Mouse (Mus musculus) skeletal muscle tissue, adult 2 months (tissue): Measurements from ENCODE around the gene Cfap61.

Source experiments
- DNase-seq: peaks from one replicate; pipeline ENCODE4 v3.0.0-alpha.2; 2012; ENCODE audit warnings: low read depth, low spot score

Cfap61 gene

DNA sequence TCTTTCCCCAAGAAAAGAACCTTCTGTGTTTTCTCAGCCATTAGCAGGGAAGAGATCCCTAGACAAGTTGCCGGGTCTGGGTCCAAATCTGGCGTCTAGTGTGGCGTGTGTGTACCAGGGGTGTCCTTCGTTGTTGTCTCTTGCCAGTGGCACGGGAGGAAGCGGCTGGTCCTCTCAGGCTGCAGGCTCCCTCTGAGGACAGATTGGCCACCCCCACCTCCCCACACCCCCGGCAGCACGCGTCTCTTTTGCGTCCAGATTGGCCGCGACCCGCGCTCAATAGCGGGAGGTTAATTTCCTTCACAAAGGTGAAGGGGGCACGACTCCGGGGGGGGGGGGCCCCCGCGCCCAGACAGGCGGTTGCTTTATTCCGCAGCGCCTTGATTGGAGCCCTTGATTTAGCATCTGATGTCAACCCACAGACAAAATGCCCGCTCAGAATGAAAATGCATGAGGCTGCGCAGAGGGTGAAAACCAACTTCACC, 286.0 kb downstream of the Cfap61 start:
- no peak for DNase-seq

DNA sequence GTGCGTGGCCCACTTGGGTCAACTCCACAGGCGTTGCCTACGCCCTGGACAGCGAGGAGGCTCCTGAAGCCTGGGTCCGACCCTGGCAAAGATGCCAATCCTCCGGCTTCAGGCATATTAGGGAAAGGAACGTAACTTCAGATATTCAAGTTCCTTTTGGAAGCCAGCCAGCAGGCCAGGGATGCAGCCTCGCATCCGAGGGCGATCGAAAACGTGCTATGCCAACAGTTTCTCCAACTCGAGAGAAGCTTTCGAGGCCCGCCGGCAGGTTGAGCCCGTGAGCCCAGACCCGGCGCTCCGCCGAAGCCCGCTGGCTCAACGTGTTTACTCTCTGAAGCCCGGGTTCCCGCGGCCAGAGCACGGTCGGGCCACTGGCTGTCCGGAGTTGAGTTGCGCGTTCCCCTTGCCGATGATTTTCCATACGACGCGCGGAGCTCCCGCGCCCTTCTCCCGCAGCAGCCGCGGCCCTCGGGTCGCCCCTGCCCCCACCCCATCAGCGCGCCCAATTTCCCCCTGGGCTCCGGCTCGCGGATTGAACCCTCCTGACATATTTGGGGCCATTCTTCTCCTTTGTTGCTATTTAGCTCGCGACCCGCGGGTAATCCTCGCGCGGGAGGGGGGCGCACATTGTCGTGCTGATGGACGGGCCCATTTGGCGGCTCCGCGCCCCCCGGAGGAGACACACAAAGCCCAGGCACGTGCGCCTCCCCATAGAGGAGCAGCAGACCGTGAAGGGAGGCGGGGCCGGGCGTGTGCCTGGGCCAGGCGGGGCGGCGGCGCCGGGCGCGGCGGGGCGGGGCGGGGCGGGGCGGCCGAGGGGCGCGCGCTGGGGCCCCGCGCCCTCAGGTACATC, 286.7 kb downstream of the Cfap61 start, which contains the start of gene Insm1:
Insm1 (plus strand) TSS at position 846 of the 853 bp plus-strand sequence.
- no peak for DNase-seq

DNA sequence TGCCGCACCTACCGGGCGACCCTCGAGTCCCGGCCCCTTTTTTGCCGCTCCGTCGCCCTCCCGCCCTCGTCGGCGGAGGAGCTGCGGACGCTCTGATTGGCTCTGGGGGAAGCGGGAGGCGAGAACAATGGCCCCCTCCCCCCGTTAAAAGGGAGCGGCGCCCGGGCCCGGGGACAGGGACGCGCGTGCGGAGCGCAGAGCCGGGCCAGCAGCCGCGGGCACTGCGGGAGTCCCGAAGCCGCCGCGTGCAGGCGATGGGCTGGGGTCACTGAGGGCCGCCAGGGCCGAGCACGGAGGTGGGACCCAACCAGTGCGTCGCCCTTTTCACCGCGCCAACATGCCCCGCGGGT, 287.3 kb downstream of the Cfap61 start:
- no peak for DNase-seq

DNA sequence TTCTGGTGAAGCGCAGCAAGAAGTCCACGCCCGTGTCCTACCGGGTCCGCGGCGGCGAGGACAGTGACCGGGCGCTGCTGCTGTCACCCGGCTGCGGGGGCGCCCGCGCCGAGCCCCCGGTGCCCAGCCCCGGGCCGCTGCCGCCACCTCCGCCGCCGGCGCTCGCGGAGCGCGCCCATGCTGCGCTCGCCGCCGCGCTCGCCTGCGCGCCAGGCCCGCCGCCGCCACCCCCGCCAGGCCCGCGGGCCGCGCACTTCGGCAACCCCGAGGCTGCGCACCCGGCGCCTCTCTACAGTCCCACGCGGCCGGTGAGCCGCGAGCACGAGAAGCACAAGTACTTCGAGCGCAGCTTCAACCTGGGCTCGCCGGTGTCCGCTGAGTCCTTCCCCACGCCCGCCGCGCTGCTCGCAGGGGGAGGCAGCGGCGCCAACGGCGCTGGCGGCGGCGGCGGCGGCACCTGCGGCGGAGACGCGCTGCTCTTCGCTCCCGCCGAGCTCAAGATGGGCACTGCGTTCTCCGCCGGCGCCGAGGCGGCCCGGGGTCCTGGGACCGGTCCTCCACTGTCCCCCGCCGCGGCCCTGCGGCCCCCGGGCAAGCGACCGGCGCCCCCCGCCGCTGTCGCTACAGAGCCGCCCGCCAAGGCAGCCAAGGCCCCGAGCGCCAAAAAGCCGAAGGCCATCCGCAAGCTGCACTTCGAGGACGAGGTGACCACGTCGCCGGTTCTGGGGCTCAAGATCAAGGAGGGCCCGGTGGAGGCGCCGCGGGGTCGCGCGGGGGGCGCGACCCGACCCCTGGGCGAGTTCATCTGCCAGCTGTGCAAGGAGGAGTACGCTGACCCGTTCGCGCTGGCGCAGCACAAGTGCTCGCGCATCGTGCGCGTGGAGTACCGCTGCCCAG, 287.9 kb downstream of the Cfap61 start:
- DNase-seq = no peak

DNA sequence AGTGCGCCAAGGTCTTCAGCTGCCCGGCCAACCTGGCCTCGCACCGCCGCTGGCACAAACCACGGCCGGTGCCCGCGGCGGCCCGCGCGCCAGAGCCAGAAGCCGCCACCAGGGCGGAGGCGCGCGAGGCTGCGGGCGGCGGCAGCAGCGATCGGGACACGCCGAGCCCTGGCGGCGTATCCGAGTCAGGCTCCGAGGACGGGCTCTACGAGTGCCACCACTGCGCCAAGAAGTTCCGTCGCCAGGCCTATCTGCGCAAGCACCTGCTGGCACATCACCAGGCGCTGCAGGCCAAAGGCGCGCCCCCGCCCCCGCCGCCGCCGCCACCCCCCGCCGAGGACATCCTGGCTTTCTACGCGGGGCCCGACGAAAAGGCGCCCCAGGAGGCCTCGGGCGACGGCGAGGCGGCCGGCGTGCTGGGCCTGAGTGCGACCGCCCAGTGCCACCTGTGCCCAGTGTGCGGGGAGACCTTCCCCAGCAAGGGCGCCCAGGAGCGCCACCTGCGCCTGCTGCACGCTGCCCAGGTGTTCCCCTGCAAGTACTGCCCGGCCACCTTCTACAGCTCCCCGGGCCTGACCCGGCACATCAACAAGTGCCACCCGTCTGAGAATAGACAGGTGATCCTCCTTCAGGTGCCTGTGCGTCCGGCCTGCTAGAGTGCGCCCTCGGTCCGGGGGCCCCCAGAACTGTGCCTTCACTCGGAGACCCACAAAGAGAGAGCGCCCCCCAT, 288.8 kb downstream of the Cfap61 start:
- DNase-seq = no peak

DNA sequence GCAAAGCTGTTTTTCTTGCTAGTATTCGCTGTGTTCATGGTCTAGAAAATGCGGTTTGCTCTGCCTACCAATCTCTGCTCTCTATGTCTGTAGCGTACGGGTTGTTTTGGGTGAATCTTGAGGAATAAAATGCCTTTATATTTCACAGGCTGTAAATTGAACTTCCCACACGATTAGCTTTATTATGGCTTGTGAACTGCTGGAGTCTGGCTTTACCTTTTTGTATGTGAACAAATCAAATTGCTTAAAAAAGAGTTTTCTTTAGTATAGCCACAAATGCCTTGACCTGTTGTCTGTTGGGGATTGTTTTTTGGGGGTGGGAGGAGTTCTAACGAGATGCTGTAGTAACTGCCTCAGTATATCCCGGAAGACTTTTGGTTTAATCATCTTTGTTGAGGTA, 289.6 kb downstream of the Cfap61 start:
- no peak for DNase-seq

DNA sequence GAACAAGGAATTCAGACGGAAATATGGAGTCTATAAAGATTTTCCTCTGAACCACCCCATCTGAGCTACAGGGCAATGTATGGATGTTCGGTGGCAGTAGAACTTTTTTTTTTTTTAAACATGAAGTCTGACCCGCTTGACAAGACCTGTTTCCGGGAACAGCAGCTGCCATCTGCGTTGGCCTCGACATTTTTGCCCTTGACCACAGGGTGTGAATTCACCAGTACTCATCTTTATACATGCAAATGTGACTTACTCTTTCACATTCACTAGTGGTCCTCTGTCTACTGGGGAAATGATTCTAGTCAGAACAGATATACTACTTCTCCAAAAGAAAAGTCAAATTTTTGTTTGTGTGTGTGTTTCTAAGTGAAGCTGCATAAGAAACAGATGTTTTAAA, 291.2 kb downstream of the Cfap61 start:
- no peak for DNase-seq

DNA sequence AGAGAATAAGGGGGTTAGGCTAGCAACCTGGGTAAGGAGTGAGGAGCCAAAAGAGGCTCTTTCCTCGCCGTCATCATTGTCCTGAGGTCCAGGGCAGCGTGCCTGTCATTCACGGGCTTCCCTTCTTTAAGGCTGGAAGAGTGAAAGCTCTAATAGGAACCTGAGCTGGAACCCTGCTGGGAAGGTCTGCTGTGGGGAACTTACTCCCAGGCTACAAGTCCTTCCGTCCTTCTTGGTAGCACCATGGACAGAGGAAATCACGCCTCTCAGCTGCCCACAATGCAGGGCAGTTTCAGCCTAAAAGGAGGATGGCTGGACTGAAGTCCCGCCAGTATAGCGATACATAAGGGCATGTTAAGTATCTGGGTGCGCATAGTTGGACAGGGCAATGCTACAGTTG, 291.9 kb downstream of the Cfap61 start:
- DNase-seq = no peak

DNA sequence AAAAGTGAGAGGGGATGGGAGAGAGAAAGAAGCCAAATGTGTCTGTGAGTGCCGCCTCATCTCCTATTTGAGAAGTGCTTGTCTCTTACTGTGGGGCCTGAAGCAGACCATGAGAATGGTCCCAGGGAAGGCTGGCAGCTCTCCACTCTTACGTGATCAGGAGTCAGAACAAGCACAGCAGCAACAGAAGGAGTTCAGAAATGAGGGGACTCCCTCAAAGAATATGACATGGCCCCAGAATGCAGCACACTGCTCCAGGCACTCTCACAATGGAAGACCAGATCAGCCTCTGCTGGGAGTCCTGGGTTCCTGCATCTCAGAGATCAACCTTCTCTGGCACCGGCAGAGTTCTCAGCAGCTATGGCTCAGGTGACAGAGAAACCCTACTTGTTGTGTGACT, 293.1 kb downstream of the Cfap61 start:
- DNase-seq = no peak

DNA sequence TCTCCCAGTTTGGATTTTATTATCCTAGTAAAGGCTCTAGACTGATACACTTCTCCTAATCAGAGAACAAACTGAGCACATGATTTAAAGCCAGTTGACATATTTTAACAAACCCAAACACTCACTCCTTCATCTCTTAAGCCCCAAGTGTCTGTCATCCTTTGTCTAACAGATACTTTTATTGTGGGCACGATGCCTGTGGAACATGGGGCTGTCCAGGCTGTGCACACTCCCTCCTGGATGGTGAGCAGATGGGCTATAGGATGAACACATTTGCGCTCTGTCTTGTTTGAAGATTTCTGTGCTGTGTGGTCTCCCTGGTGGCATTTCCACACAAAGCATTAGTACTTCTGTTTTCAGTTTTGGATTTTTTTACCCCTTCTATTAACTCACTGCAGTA, 293.9 kb downstream of the Cfap61 start:
- no peak for DNase-seq

DNA sequence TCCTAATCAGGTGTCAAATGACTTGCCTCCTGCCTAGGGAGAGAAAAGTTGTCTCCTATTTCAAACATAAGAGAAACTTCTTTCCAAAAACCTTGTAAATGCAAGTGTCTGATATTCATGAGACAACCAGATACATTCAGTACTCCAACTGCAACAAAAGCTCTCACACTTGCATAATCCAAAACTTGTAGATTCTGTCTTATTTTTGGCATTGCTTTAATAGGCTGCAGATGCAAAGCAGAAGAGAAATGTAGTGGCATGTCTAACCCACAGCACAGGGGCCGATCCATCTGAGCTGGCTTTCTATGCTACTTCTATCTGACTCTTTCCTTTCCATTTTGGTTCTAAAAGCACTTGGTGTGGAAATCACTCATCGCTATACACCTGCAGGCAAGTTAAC, 296.9 kb downstream of the Cfap61 start:
- DNase-seq = no peak

DNA sequence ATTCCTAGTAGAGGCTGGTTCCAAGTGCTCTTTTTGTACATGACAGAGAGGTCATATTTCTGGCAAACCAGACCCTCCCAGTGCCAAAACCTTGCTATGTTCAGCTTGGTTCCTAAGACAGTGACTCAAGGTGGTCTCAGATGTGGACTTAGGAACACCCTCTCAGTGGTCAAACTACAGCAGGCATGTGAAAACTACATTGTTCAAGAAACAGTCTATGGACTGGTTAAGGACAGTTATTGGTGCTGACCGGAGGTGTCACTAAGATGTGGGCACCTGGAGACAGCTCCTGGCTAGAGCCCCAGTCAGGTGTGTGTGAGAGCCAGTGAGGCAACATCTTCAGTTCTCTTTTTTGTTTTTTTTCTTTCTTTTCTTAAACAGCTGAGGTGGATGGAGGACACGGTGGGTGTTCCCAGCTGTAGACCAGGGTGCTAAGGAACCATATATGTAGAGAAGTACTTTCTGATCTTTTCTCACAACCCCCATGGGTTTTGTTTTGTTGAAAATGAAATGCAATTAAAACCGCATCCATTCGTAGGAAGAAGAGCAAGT, 304.7 kb downstream of the Cfap61 start:
- no peak for DNase-seq

DNA sequence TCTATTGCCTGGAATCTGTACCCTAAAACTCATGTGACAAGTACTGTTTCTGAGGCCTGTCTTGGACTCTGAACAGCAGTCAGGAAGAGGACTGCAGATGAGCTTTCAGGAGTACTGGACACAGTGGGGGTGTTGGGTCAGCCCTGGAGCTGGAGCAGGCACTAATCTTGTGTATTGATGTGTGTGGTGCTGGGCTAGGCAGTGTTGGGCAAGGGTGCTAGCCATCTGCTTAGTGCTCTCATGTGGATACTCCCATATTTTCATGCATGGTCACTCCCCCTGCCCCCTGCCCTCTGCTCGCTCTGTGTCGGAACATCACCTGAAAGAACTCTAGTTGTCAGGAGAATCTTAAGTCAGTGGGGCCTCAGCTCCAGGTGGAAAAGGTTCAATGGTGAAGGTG, 309.5 kb downstream of the Cfap61 start:
- DNase-seq = no peak

DNA sequence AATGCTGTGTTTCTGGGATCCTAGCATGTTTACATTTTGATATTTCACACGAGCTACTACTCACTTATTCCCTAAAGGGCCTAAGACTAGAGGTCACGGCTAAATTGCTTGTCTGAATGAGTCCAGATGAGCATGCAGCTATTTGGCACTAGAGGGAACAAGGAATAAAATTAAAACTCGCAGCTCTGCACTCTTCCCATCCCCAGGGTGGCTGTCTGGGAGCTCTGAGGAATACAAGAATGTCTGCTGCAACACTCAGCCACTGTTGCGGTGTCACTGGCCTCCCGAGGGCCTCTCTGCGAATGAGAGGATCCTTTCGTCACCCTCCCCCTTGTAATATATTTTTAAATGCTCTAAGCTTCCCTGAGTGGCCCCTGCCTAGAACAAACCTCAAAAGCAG, 310.8 kb downstream of the Cfap61 start:
- DNase-seq = no peak

DNA sequence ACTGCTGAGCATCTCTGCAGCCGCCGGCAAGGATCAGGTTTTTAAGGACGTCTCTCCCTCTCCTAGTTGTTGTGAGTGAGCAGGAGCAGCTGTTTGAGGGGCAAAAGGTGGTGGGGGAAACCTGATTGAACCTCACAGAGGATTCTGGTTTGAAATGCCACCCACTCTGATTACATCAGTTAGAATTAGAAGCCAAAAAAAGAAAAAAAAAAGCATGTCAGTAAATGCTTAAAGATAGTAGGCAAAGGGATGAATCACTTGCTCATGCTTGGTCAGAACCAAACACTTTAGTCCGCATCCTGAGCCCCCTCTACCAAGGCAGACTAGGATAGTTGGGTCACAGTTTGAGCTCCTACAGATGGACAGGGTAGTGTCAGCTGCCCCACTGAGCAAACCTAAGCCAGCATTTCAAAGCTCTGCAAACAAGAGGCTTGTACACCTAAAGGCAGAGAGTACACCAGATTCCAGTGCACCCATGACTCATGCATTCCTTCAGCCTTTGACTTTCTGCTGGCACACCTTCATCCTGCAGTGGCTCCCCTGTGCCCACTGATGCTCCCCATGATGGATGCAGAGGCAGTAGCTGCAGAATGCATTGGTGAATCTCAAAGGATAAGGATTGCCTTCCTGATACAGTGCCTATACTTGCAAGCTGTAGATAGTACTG, 312.0 kb downstream of the Cfap61 start:
- DNase-seq = no peak

DNA sequence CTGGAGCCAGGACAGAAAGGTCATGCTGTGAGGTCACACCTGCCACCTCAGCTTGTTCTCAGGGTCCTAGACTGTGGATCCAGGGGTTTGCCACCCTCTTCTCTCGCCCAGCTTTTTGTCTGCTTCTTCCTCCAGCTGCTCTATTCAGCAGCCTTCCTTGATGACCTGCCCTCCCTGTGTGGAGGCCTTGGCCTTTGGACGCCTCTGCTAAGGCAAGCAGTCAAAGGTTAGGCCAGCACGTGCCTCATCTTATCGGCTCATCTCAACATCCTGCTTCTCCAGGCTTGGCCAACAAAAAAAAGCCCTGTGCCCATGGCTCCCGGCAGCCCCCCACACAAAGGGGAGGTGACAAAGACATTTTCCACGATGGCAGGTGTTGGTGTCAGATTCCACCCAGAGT, 313.0 kb downstream of the Cfap61 start:
- DNase-seq = no peak

DNA sequence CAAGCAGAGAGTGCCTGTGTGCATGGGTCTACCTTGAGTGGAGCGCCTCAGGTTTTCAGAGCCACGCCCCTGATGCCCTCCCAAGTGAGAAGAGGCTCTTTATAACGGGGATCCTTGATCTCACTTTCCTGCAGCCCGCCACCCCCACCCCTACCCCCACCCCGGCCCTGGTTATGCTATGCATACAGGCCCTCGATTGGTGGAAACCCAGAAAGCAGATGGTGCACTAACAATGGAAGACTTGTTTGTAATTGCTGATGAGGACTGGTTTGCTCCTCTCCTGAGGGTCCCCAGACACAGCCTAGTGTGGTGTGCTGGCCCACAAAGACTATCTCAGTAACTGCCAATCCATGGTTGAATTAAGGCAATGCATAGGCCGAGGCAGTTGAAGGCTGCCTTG, 314.4 kb downstream of the Cfap61 start:
- DNase-seq = no peak

DNA sequence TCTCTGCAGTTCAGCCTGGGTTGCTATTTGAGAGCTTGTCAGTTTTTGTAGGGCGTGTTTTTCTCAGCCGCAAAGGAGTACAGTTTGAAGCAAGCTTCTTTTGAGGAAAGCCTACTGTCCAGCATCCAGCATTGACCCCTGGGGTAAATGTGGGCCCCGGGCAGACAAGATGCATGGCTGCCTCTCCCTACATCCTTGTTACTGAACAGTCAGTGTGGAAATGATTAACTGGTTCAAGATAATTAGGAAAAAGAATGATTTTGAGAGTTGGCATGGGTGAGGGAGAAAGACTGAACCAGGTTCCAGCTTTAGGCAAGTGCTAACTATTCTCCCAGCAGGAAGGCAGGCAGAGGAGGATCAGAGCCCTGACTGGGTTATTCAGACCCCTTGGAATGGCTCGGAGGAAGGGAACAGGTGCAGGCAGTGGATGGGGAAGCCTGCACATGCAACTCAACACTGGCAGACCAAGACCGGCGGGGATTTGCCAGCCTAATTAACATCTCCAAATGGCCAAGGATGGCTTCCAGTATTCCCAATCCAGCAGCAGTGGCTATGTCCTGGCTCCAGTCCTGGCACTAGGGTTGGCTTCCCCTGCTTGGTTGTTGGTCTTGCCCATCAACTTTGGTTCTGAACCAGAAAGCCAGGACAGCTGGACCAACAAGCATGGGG, 315.8 kb downstream of the Cfap61 start:
- DNase-seq = no peak

DNA sequence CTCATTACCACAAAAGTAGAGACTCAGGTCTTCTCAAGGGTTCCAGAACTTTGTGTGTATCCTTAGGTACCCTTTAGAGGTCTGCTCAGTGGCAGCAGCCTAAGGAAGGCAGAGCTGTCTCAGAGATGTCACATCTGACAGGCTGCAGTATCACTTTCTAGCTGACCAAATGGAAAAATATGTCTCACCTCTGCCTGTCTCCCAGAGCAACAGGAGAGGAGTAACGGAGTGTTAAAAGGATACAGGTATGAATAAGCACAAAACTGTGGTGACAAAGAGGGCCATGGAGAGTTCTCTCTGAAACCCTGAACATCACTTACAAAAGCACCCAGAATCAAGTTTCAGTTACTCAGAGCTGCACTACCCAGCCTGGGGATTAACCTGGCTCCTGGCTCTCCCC, 319.8 kb downstream of the Cfap61 start:
- no peak for DNase-seq

DNA sequence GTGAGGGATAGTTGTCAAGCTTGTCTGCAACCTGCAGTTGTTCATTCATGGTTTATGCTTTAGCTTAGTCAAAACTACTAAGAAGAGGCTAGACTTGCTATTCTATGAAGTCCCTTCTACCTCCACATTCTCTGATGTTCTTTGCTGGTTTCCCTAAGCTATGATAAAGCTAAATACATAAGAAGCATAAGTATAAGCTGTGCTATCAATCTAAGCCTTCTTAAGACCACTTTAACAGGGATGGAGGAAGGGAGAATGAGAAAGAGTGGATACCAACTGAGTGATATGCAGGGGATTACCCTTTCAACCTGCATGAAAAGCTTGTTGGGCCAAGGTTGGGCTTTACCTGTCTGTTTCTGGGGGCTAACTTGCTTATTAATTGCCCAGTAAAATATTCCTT, 321.1 kb downstream of the Cfap61 start:
- no peak for DNase-seq
